Mouse (Mus musculus) lung, postnatal 0 days (tissue): Measurements from ENCODE around the gene Maats1.

Experiments
- CTCF ChIP-seq: IDR thresholded peaks from 2 replicates; pipeline ENCODE4 v1.5.1; 2016; ENCODE audit warnings: antibody characterized with exemption, mild to moderate bottlenecking
- EP300 ChIP-seq: IDR thresholded peaks from 2 replicates; pipeline ENCODE4 v1.6.1; 2016; ENCODE audit warnings: antibody characterized with exemption, mild to moderate bottlenecking, control low read depth

- TF ChIP-seq CTCF (no peak), EP300 (no peak)
Measured at GRCm38 (mm10) chr16:38326778-38327397, 15.1 kb downstream of the Maats1 start.
